Mouse (Mus musculus): ENCODE measurements around the gene Acvr1.

DNA sequence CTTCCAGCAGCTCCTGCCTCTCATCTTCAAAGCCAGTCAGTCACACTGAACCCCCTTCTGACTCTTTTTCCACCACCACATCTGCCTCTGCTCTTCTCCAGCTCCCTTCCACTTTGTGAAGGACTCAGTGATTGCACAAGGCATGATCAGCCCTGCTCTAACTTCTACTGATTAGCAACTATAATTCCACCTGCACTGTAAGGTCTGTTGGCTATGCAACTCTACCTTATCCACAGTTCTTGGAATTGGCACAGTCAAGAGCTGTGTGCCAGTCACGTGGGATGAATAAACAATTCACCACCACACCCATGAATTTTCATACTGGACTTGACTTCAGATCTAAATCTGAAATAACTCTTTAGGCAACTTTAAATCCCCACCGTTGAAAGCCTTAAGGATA is 133.6 kb downstream of the Acvr1 start:
- TF ChIP-seq EP300 (IDR thresholded peaks at IDR 0.05; ENCODE audit: low read depth) (no peak), CTCF (IDR thresholded peaks at IDR 0.05; ENCODE audit: low read depth) (no peak)

All from liver, postnatal 0 days (tissue).